Mouse (Mus musculus): ENCODE data around the gene Ufd1. TPM values are rescaled to one million over a fixed set of nuclear protein-coding genes. Genes with fewer than 3 reads are reported as not detected.

Ufd1 gene
- 59.1 and 68.8 TPM in 2 replicates for polyA plus RNA-seq (2012; rRNA removed)

GRCm38 (mm10) chr16:18811468-18812384, at the start of gene Ufd1, which contains the start of gene Cdc45:
Ufd1 (plus strand) TSS chr16:18811779.
Cdc45 (minus strand) TSS chr16:18811987.

GRCm38 (mm10) chr16:18776556-18777100, 35.0 kb upstream of the Ufd1 start, which contains the start of gene Cldn5:
Cldn5 (plus strand) TSS chr16:18776847.

GRCm38 (mm10) chr16:18836468-18837208, 25.1 kb downstream of the Ufd1 start, which contains the start of the genes 2510002D24Rik and Gm28539:
2510002D24Rik (plus strand) TSS chr16:18836578.
Gm28539 (plus strand) TSS chr16:18836584.

GRCm38 (mm10) chr16:18876442-18877308, 65.1 kb downstream of the Ufd1 start, which contains the start of the genes Mrpl40 and Hira:
Mrpl40 (minus strand) TSS chr16:18876862.
Hira (plus strand) TSS chr16:18877037.

Other genes starting within 250 kb of the Ufd1 start
- gene Tbx1, start 221.1 kb upstream of the Ufd1 start, polyA plus RNA-seq (2012; rRNA removed) = 2.3 and 10.8 TPM in 2 replicates
- 4.8 and 8.9 TPM in 2 replicates for gene Gp1bb, start 189.4 kb upstream of the Ufd1 start, polyA plus RNA-seq (2012; rRNA removed)
- gene Gm49601, start 185.4 kb upstream of the Ufd1 start, polyA plus RNA-seq (2012; rRNA removed) = 37.3 and 43.2 TPM in 2 replicates
- gene Sept5, start 181.8 kb upstream of the Ufd1 start, polyA plus RNA-seq (2012; rRNA removed) = 76.8 and 93.6 TPM in 2 replicates
- 29.4 and 38.3 TPM in 2 replicates for gene Cldn5, start 34.9 kb upstream of the Ufd1 start, polyA plus RNA-seq (2012; rRNA removed)
- 70.9 and 78.8 TPM in 2 replicates for gene Cdc45, start 208 bp downstream of the Ufd1 start, polyA plus RNA-seq (2012; rRNA removed)
- gene 2510002D24Rik, start 24.8 kb downstream of the Ufd1 start, polyA plus RNA-seq (2012; rRNA removed) = 22.3 and 30.5 TPM in 2 replicates
- gene Gm28539, start 24.8 kb downstream of the Ufd1 start, polyA plus RNA-seq (2012; rRNA removed) = 3.0 TPM in 1 of 2 replicates, not detected in the other
- gene Mrpl40, start 65.1 kb downstream of the Ufd1 start, polyA plus RNA-seq (2012; rRNA removed) = 36.3 and 55.2 TPM in 2 replicates
- gene Hira, start 65.3 kb downstream of the Ufd1 start, polyA plus RNA-seq (2012; rRNA removed) = 69.5 and 81.5 TPM in 2 replicates